In the genomic region with DNA sequence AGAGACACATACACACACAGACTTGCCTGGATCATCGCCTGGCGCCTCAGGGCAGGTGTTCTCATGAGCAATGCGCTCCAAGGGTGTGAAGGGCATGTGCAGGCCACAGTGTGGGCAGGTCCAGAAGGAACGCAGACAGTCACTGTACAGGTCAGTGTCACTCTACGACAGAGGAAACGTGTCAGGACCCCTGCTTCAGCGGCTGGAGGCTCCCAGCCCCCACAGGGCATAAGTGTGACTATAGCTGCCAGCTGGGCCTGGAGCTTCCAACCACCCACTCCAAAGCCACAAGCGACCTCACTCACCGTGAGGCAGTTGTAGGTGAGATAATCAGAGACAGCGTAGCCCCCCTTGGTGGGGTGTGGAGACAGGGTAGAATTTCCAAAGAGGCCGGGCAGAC, we compare ENCODE assay signal across 24 mouse cellular contexts. TPM values are rescaled to one million over a fixed set of nuclear protein-coding genes. Genes with fewer than 3 reads are reported as not detected.
"Had no signal": no experiment of that assay in that cellular context is flagged by ENCODE, and none has a peak within 500 bp of the region (broad histone marks: within the 10 kb centered on the region; RNA-seq: fewer than 3 reads in every experiment).

No protein-coding gene starts in this region.

- H3K9ac ChIP-seq: heart, embryonic 13.5 days; heart, embryonic 15.5 days; hindbrain, embryonic 12.5 days; hindbrain, embryonic 14.5 days; intestine, embryonic 15.5 days; limb, embryonic 12.5 days had no signal

- H3K27me3 ChIP-seq: heart, embryonic 13.5 days; heart, embryonic 15.5 days; hindbrain, embryonic 12.5 days; intestine, embryonic 15.5 days; limb, embryonic 12.5 days had no signal

- DNase-seq: gastrocnemius, postnatal 14 days; gastrocnemius, postnatal 36 days; heart, adult 11 months; heart, adult 2 months; heart, postnatal 14 days; heart, postnatal 36 days; kidney, adult 18-20 months; kidney, adult 8-10 months; kidney, postnatal 10 days; kidney, postnatal 25 days; kidney, postnatal 4 days had no signal

- H3K4me1 ChIP-seq: heart, embryonic 13.5 days; heart, embryonic 15.5 days; hindbrain, embryonic 12.5 days; intestine, embryonic 15.5 days; limb, embryonic 10.5 days; limb, embryonic 12.5 days had no signal

- H3K4me2 ChIP-seq: heart, embryonic 11.5 days; heart, embryonic 13.5 days; heart, embryonic 15.5 days; hindbrain, embryonic 12.5 days; hindbrain, embryonic 14.5 days; intestine, embryonic 15.5 days; limb, embryonic 12.5 days had no signal

- H3K27ac ChIP-seq: heart, adult 2 months; heart, embryonic 13.5 days; heart, embryonic 15.5 days; hindbrain, embryonic 12.5 days; hindbrain, embryonic 14.5 days; intestine, embryonic 15.5 days; layer of hippocampus, adult 2 months; left cerebral cortex, adult 2 months; limb, embryonic 10.5 days; limb, embryonic 12.5 days had no signal

- H3K4me3 ChIP-seq: heart, adult 2 months; heart, embryonic 13.5 days; heart, embryonic 15.5 days; hindbrain, embryonic 12.5 days; intestine, embryonic 15.5 days; layer of hippocampus, adult 2 months; left cerebral cortex, adult 2 months; limb, embryonic 10.5 days; limb, embryonic 12.5 days had no signal

- H3K9me3 ChIP-seq: heart, embryonic 13.5 days; heart, embryonic 15.5 days; hindbrain, embryonic 12.5 days; intestine, embryonic 15.5 days; limb, embryonic 12.5 days had no signal

- ATAC-seq: hindbrain, embryonic 16.5 days; inflammation-experienced regulatory T-cells, adult 6 months; intestine, embryonic 15.5 days; intestine, postnatal 0 days had no signal

RNA-seq across cellular contexts. Expression of gene C5ar2, which starts 45.4 kb away (rescaled TPM):
- polyA plus RNA-seq: hindbrain, embryonic 12.5 days; hindbrain, embryonic 14.5 days; limb, embryonic 12.5 days had no signal
